Mouse (Mus musculus) lung, embryonic 14.5 days (tissue): ENCODE results near the gene Robo1. TPM values are rescaled to one million over a fixed set of nuclear protein-coding genes. Genes with fewer than 3 reads are reported as not detected.

ENCODE experiments used
- ATAC-seq: fragments of 200-750 bp; cut with Nextera tagmentation; 2 replicates; pipeline ENCODE4 v1.8.0; 2017; ENCODE audit warnings: mild to moderate bottlenecking, moderate TSS enrichment, moderate library complexity; ENCODE audit not compliant: insufficient read depth
- DNase-seq: peaks from one replicate; pipeline ENCODE4 v3.0.0-alpha.2; 2015
- H3K27ac ChIP-seq: fragments of 300-500 bp; sonication (generic); 2 replicates; pipeline ENCODE4 v1.5.1; 2014; ENCODE audit warnings: low read depth, mild to moderate bottlenecking, moderate library complexity
- H3K27me3 ChIP-seq: fragments of 300-500 bp; sonication (generic); 2 replicates; pipeline ENCODE4 v1.6.1; 2014; ENCODE audit warnings: low read length, control low read depth; ENCODE audit not compliant: insufficient read depth
- H3K36me3 ChIP-seq: fragments of 300-500 bp; sonication (generic); 2 replicates; pipeline ENCODE4 v1.6.1; 2014; ENCODE audit warnings: control low read depth; ENCODE audit not compliant: insufficient read depth
- H3K4me1 ChIP-seq: fragments of 300-500 bp; sonication (generic); 2 replicates; pipeline ENCODE4 v1.6.1; 2014; ENCODE audit warnings: antibody characterized with exemption, control low read depth; ENCODE audit not compliant: insufficient read depth
- H3K4me2 ChIP-seq: fragments of 300-500 bp; sonication (generic); 2 replicates; pipeline ENCODE4 v1.6.1; 2014; ENCODE audit warnings: mild to moderate bottlenecking
- H3K4me3 ChIP-seq: fragments of 300-500 bp; sonication (generic); 2 replicates; pipeline ENCODE4 v1.5.1; 2014; ENCODE audit warnings: low read depth, low read length
- H3K9ac ChIP-seq: fragments of 300-500 bp; sonication (generic); 2 replicates; pipeline ENCODE4 v1.6.1; 2014
- H3K9me3 ChIP-seq: fragments of 300-500 bp; sonication (generic); 2 replicates; pipeline ENCODE4 v1.6.1; 2016; ENCODE audit warnings: low read depth, low read length, control low read depth
- CTCF ChIP-seq: IDR thresholded peaks from 2 replicates; pipeline ENCODE4 v1.5.1; 2016; ENCODE audit warnings: antibody characterized with exemption, low read depth
- WGBS: fragments of 180-500 bp; shearing (Covaris S2); extraction: QIAGEN DNeasy Blood & Tissue Kit; methylation state at CpG from one replicate; pipeline ENCODE4 v1.1.7; 2014; 5-methylcytosine and 5-hydroxymethylcytosine counted together
- polyA plus RNA-seq: library from polyadenylated mRNA; unstranded; fragments of >200 nt; fragmentation: Nextera tagmentation; extraction: Ambion mirVana; gene quantifications from 2 replicates; pipeline ENCODE4 v1.2.1, GENCODE M21; 2014

The Robo1 gene
- polyA plus RNA-seq, 1 experiment from 2014 or later = 38.6 TPM

GRCm38 (mm10) chr16:72841066-72841465 lies 533.0 kb downstream of the Robo1 start:
- Histone ChIP-seq H3K9ac (no peak overlapping the region), H3K4me2 (no peak overlapping the region), H3K36me3 (no peaks in the 10 kb centered on the region), H3K27ac (no peak overlapping the region), H3K27me3 (no peaks in the 10 kb centered on the region), H3K4me3 (no peak overlapping the region), H3K9me3 (no peaks in the 10 kb centered on the region), H3K4me1 (no peaks in the 10 kb centered on the region)
- DNase-seq = no peak
- WGBS = 69% methylated on average over 9 of the region's 9 CpGs
- no peak for TF ChIP-seq CTCF
- no peak for ATAC-seq

GRCm38 (mm10) chr16:72854101-72854500 lies 546.0 kb downstream of the Robo1 start:
- DNase-seq = peak; percentile 68
- H3K27ac ChIP-seq = no peak overlapping the region
- no peaks in the 10 kb centered on the region for H3K4me1 ChIP-seq
- 63% methylated on average over 9 of the region's 9 CpGs for WGBS
- H3K4me3 ChIP-seq = no peak overlapping the region
- no peak for TF ChIP-seq CTCF
- H3K9ac ChIP-seq = no peak overlapping the region
- no peaks in the 10 kb centered on the region for H3K9me3 ChIP-seq
- H3K4me2 ChIP-seq = no peak overlapping the region
- H3K27me3 ChIP-seq = no peaks in the 10 kb centered on the region
- no peak; the same call in 1 of the 2 replicates for ATAC-seq
- H3K36me3 ChIP-seq = no peaks in the 10 kb centered on the region

GRCm38 (mm10) chr16:72854809-72855503 lies 546.9 kb downstream of the Robo1 start:
- no peak for TF ChIP-seq CTCF
- peak; percentile 39 for DNase-seq
- no peaks in the 10 kb centered on the region for H3K9me3 ChIP-seq
- no peak overlapping the region for H3K4me2 ChIP-seq
- ATAC-seq = no peak
- no peak overlapping the region for H3K4me3 ChIP-seq
- WGBS = 74% methylated on average over 5 of the region's 5 CpGs
- no peaks in the 10 kb centered on the region for H3K36me3 ChIP-seq
- H3K4me1 ChIP-seq = no peaks in the 10 kb centered on the region
- H3K9ac ChIP-seq = no peak overlapping the region
- no peak overlapping the region for H3K27ac ChIP-seq
- no peaks in the 10 kb centered on the region for H3K27me3 ChIP-seq

- DNase-seq (peak; percentile 66), ATAC-seq (no peak)
- Histone ChIP-seq H3K27me3 (no peaks in the 10 kb centered on the region), H3K36me3 (no peaks in the 10 kb centered on the region), H3K9me3 (no peaks in the 10 kb centered on the region), H3K9ac (no peak overlapping the region), H3K4me2 (no peak overlapping the region), H3K27ac (0 out of 2 replicates have a peak overlapping the region, but pooled peaks have one; percentile 18), H3K4me3 (no peak overlapping the region), H3K4me1 (no peaks in the 10 kb centered on the region)
- TF ChIP-seq CTCF = no peak
- 55% methylated on average over 7 of the region's 7 CpGs for WGBS
Observed at GRCm38 (mm10) chr16:72861707-72862277, 553.7 kb downstream of the Robo1 start.

GRCm38 (mm10) chr16:72866011-72866410 lies 557.9 kb downstream of the Robo1 start:
- DNase-seq (no peak), ATAC-seq (no peak)
- WGBS = 51% methylated on average over 4 of the region's 4 CpGs

GRCm38 (mm10) chr16:72874934-72875732 lies 567.0 kb downstream of the Robo1 start:
- DNase-seq (no peak), ATAC-seq (no peak)
- no peak overlapping the region for H3K4me2 ChIP-seq
- no peaks in the 10 kb centered on the region for H3K36me3 ChIP-seq
- H3K27me3 ChIP-seq = no peaks in the 10 kb centered on the region
- WGBS = 73% methylated on average over 8 of the region's 8 CpGs
- H3K9me3 ChIP-seq = no peaks in the 10 kb centered on the region
- H3K4me3 ChIP-seq = no peak overlapping the region
- no peak overlapping the region for H3K9ac ChIP-seq
- H3K27ac ChIP-seq = no peak overlapping the region
- no peaks in the 10 kb centered on the region for H3K4me1 ChIP-seq
- no peak for TF ChIP-seq CTCF

More at GRCm38 (mm10) chr16:72866011-72866410, 557.9 kb downstream of the Robo1 start:
- H3K4me1 ChIP-seq = no peaks in the 10 kb centered on the region
- H3K4me2 ChIP-seq = no peak overlapping the region
- H3K9ac ChIP-seq = no peak overlapping the region
- no peak overlapping the region for H3K27ac ChIP-seq
- no peaks in the 10 kb centered on the region for H3K36me3 ChIP-seq
- no peak overlapping the region for H3K4me3 ChIP-seq
- no peaks in the 10 kb centered on the region for H3K9me3 ChIP-seq
- TF ChIP-seq CTCF = no peak
- H3K27me3 ChIP-seq = no peaks in the 10 kb centered on the region

GRCm38 (mm10) chr16:72888108-72888507 lies 580.0 kb downstream of the Robo1 start:
- no peak for ATAC-seq
- H3K9me3 ChIP-seq = no peaks in the 10 kb centered on the region
- no peaks in the 10 kb centered on the region for H3K27me3 ChIP-seq
- TF ChIP-seq CTCF = no peak
- peak; percentile 28 for DNase-seq
- no peaks in the 10 kb centered on the region for H3K36me3 ChIP-seq
- no peak overlapping the region for H3K27ac ChIP-seq
- no peak overlapping the region for H3K4me2 ChIP-seq
- H3K4me1 ChIP-seq = no peaks in the 10 kb centered on the region
- 62% methylated on average over 7 of the region's 7 CpGs for WGBS
- H3K4me3 ChIP-seq = no peak overlapping the region
- H3K9ac ChIP-seq = no peak overlapping the region
